Mouse (Mus musculus): ENCODE data around the gene Ypel3. TPM values are rescaled to one million over a fixed set of nuclear protein-coding genes. Genes with fewer than 3 reads are reported as not detected.

Ypel3 gene
- polyA plus RNA-seq, 2 experiments, result 74.2 to 76.0 TPM

- H3K36me3 ChIP-seq (replicated peaks; ENCODE audit: control insufficient read depth, insufficient read depth, low read depth), result no peaks in the 10 kb centered on the region; the same call in 1 of the 2 replicates
- H3K9ac ChIP-seq (replicated peaks), result no peak overlapping the region
- no peak overlapping the region for H3K4me2 ChIP-seq (ENCODE audit: low read depth)
- H3K27ac ChIP-seq, result no peak overlapping the region
- peaks cover 8 to 14% of the 10 kb centered on the region in 2 experiments for H3K4me1 ChIP-seq (replicated peaks; ENCODE audit: control insufficient read depth in 2 of 2, insufficient read depth in 2 of 2, low read length in 1 of 2)
- no peak for DNase-seq (ENCODE audit: low read depth in 3 of 3, low spot score in 3 of 3)
- H3K4me3 ChIP-seq (ENCODE audit: insufficient read depth in 1 of 2, low read depth in 2 of 2, low read length in 2 of 2), result no peak overlapping the region
- ATAC-seq (ENCODE audit: insufficient read depth), result no peak
- no peaks in the 10 kb centered on the region for H3K9me3 ChIP-seq (ENCODE audit: control insufficient read depth, low read length)
- WGBS (ENCODE audit: insufficient replicate concordance), result 34% methylated on average over 6 of the region's 6 CpGs
- TF ChIP-seq EP300 (IDR thresholded peaks at IDR 0.05; ENCODE audit: low read depth) (no peak), CTCF (IDR thresholded peaks at IDR 0.05; ENCODE audit: low read depth) (no peak)
- no peaks in the 10 kb centered on the region for H3K27me3 ChIP-seq (ENCODE audit: control insufficient read depth, insufficient read depth, low read length)
These were observed 26.4 kb downstream of the Ypel3 start for GRCm38 (mm10) chr7:126803181-126803580.

- Histone ChIP-seq H3K9me3 (ENCODE audit: control insufficient read depth, low read length) (no peaks in the 10 kb centered on the region), H3K27me3 (ENCODE audit: control insufficient read depth, insufficient read depth, low read length) (no peaks in the 10 kb centered on the region), H3K9ac (replicated peaks) (no peak overlapping the region), H3K36me3 (replicated peaks; ENCODE audit: control insufficient read depth, insufficient read depth, low read depth) (no peaks in the 10 kb centered on the region; the same call in 1 of the 2 replicates), H3K4me3 (ENCODE audit: insufficient read depth in 1 of 2, low read depth in 2 of 2, low read length in 2 of 2) (no peak overlapping the region), H3K27ac (no peak overlapping the region), H3K4me2 (ENCODE audit: low read depth) (no peak overlapping the region), H3K4me1 (replicated peaks; ENCODE audit: control insufficient read depth in 2 of 2, insufficient read depth in 2 of 2, low read length in 1 of 2) (peaks cover 11 to 15% of the 10 kb centered on the region in 2 experiments)
- no peak for ATAC-seq (ENCODE audit: insufficient read depth)
- DNase-seq (ENCODE audit: low read depth in 3 of 3, low spot score in 3 of 3), result no peak
- TF ChIP-seq EP300 (IDR thresholded peaks at IDR 0.05; ENCODE audit: low read depth) (no peak), CTCF (IDR thresholded peaks at IDR 0.05; ENCODE audit: low read depth) (no peak)
These were observed 27.0 kb downstream of the Ypel3 start for GRCm38 (mm10) chr7:126803751-126804150.

- Histone ChIP-seq H3K4me1 (replicated peaks; ENCODE audit: control insufficient read depth in 2 of 2, insufficient read depth in 2 of 2, low read length in 1 of 2) (peaks cover 7 to 16% of the 10 kb centered on the region in 2 experiments; a peak in 3 of 4 replicates), H3K36me3 (replicated peaks; ENCODE audit: control insufficient read depth, insufficient read depth, low read depth) (no peaks in the 10 kb centered on the region; the same call in 1 of the 2 replicates), H3K27me3 (ENCODE audit: control insufficient read depth, insufficient read depth, low read length) (no peaks in the 10 kb centered on the region), H3K27ac (no peak overlapping the region), H3K4me3 (ENCODE audit: insufficient read depth in 1 of 2, low read depth in 2 of 2, low read length in 2 of 2) (no peak overlapping the region), H3K4me2 (ENCODE audit: low read depth) (no peak overlapping the region), H3K9me3 (ENCODE audit: control insufficient read depth, low read length) (no peaks in the 10 kb centered on the region), H3K9ac (replicated peaks) (no peak overlapping the region)
- no peak for ATAC-seq (ENCODE audit: insufficient read depth)
- no peak for DNase-seq (ENCODE audit: low read depth in 3 of 3, low spot score in 3 of 3)
- TF ChIP-seq EP300 (IDR thresholded peaks at IDR 0.05; ENCODE audit: low read depth) (no peak), CTCF (IDR thresholded peaks at IDR 0.05; ENCODE audit: low read depth) (no peak)
- WGBS (ENCODE audit: insufficient replicate concordance), result 66% methylated on average over 6 of the region's 6 CpGs
These were observed 30.2 kb downstream of the Ypel3 start for GRCm38 (mm10) chr7:126806956-126807355.

GRCm38 (mm10) chr7:126807405-126807804, 30.6 kb downstream of the Ypel3 start:
- ATAC-seq (ENCODE audit: insufficient read depth) (no peak), DNase-seq (ENCODE audit: low read depth in 3 of 3, low spot score in 3 of 3) (no peak)
- no peaks in the 10 kb centered on the region for H3K27me3 ChIP-seq (ENCODE audit: control insufficient read depth, insufficient read depth, low read length)
- H3K27ac ChIP-seq, result no peak overlapping the region
- whole genome bisulfite sequencing (ENCODE audit: insufficient replicate concordance), result 66% methylated on average over 4 of the region's 4 CpGs
- no peaks in the 10 kb centered on the region for H3K9me3 ChIP-seq (ENCODE audit: control insufficient read depth, low read length)
- H3K4me2 ChIP-seq (ENCODE audit: low read depth), result no peak overlapping the region
- H3K4me3 ChIP-seq (ENCODE audit: insufficient read depth in 1 of 2, low read depth in 2 of 2, low read length in 2 of 2), result no peak overlapping the region
- peaks cover 7 to 16% of the 10 kb centered on the region in 2 experiments; a peak in 3 of 4 replicates for H3K4me1 ChIP-seq (replicated peaks; ENCODE audit: control insufficient read depth in 2 of 2, insufficient read depth in 2 of 2, low read length in 1 of 2)
- no peak for TF ChIP-seq CTCF (IDR thresholded peaks at IDR 0.05; ENCODE audit: low read depth)
- TF ChIP-seq EP300 (IDR thresholded peaks at IDR 0.05; ENCODE audit: low read depth), result no peak
- no peaks in the 10 kb centered on the region; the same call in 1 of the 2 replicates for H3K36me3 ChIP-seq (replicated peaks; ENCODE audit: control insufficient read depth, insufficient read depth, low read depth)
- no peak overlapping the region for H3K9ac ChIP-seq (replicated peaks)

GRCm38 (mm10) chr7:126808703-126809455, 32.1 kb downstream of the Ypel3 start:
- H3K4me3 ChIP-seq (ENCODE audit: insufficient read depth in 1 of 2, low read depth in 2 of 2, low read length in 2 of 2), result peak overlapping the region; percentile 36 to 56
- H3K27ac ChIP-seq, result peak overlapping the region; percentile 38
- WGBS (ENCODE audit: insufficient replicate concordance), result 2% methylated on average over 42 of the region's 43 CpGs

More at GRCm38 (mm10) chr7:126808703-126809455, 32.1 kb downstream of the Ypel3 start:
- peaks cover 7 to 14% of the 10 kb centered on the region in 2 experiments; a peak in 3 of 4 replicates for H3K4me1 ChIP-seq (replicated peaks; ENCODE audit: control insufficient read depth in 2 of 2, insufficient read depth in 2 of 2, low read length in 1 of 2)
- H3K4me2 ChIP-seq (ENCODE audit: low read depth), result peak overlapping the region; percentile 75
- peak overlapping the region; percentile 61 for H3K9ac ChIP-seq (replicated peaks)
- DNase-seq (ENCODE audit: low read depth in 3 of 3, low spot score in 3 of 3) (peak; percentile 72 to 75 (median 73)), ATAC-seq (ENCODE audit: insufficient read depth) (peak; percentile 92)
- peak; percentile 46 for TF ChIP-seq CTCF (IDR thresholded peaks at IDR 0.05; ENCODE audit: low read depth)
- TF ChIP-seq EP300 (IDR thresholded peaks at IDR 0.05; ENCODE audit: low read depth), result no peak
- no peaks in the 10 kb centered on the region for H3K27me3 ChIP-seq (ENCODE audit: control insufficient read depth, insufficient read depth, low read length)
- no peaks in the 10 kb centered on the region; the same call in 1 of the 2 replicates for H3K36me3 ChIP-seq (replicated peaks; ENCODE audit: control insufficient read depth, insufficient read depth, low read depth)
- no peaks in the 10 kb centered on the region for H3K9me3 ChIP-seq (ENCODE audit: control insufficient read depth, low read length)
